Mouse (Mus musculus): ENCODE measurements around the gene Idh1.

The Idh1 gene

GRCm38 (mm10) chr1:65113536-65114172 is 72.6 kb downstream of the Idh1 start:
- no peak for DNase-seq (ENCODE audit: extremely low read depth, low read depth)

DNA sequence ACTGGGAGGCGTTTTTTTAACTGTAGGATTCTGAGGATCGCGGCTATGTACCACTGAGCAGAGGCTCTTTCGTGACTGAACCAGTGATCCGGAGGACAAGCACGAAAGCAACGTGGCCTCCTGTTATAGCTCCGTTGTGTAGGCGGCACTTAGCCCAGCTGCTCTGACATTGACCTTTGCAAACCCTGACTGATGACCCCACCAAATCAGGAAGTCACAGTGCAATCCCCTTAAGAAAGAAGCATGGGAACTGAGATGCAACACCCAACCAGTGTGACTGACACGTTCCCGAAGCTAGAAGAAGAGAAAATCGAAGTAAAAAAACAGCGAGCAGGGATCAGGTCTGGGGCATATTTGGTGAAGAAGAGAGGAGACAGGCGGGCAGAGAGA is 73.5 kb downstream of the Idh1 start:
- no peak for DNase-seq (ENCODE audit: extremely low read depth, low read depth)

GRCm38 (mm10) chr1:65112031-65112806 is 74.1 kb downstream of the Idh1 start:
- DNase-seq (ENCODE audit: extremely low read depth, low read depth) = peak; percentile 40

GRCm38 (mm10) chr1:65109756-65110435 is 76.4 kb downstream of the Idh1 start:
- peak; percentile 26 for DNase-seq (ENCODE audit: extremely low read depth, low read depth)

- DNase-seq (ENCODE audit: extremely low read depth, low read depth) = peak; percentile 56
Observed at GRCm38 (mm10) chr1:65109196-65109595, 77.1 kb downstream of the Idh1 start.

Measured in MEL-GATA-1-ER (cell line).